Mouse (Mus musculus) liver, embryonic 15.5 days (tissue): ENCODE data around the gene Malsu1. TPM values are rescaled to one million over a fixed set of nuclear protein-coding genes. Genes with fewer than 3 reads are reported as not detected.

Source experiments
- ATAC-seq: fragments of 200-750 bp; cut with Nextera tagmentation; 2 replicates; pipeline ENCODE4 v1.8.0; 2017; ENCODE audit warnings: moderate number of reproducible peaks, mild to moderate bottlenecking, moderate library complexity; ENCODE audit not compliant: insufficient read depth
- H3K27ac ChIP-seq: fragments of 300-500 bp; sonication (generic); replicated peaks from 2 replicates; pipeline ENCODE4 v1.5.1; 2015; ENCODE audit warnings: mild to moderate bottlenecking, inconsistent platforms
- H3K27me3 ChIP-seq: fragments of 300-500 bp; sonication (generic); 2 replicates; pipeline ENCODE4 v1.6.1; 2015; ENCODE audit warnings: mild to moderate bottlenecking, inconsistent platforms
- H3K36me3 ChIP-seq: fragments of 300-500 bp; sonication (generic); replicated peaks from 2 replicates; pipeline ENCODE4 v1.6.1; 2015; ENCODE audit warnings: moderate library complexity, mild to moderate bottlenecking, inconsistent platforms
- H3K4me1 ChIP-seq: fragments of 300-500 bp; sonication (generic); replicated peaks from 2 replicates; pipeline ENCODE4 v1.6.1; 2015; ENCODE audit warnings: inconsistent platforms
- H3K4me2 ChIP-seq: fragments of 300-500 bp; sonication (generic); 2 replicates; pipeline ENCODE4 v1.6.1; 2015; ENCODE audit warnings: moderate library complexity, mild to moderate bottlenecking, inconsistent platforms
- H3K4me3 ChIP-seq: fragments of 300-500 bp; sonication (generic); replicated peaks from 2 replicates; pipeline ENCODE4 v1.5.1; 2015; ENCODE audit warnings: mild to moderate bottlenecking, inconsistent platforms
- H3K9ac ChIP-seq: fragments of 300-500 bp; sonication (generic); 2 replicates; pipeline ENCODE4 v1.6.1; 2015; ENCODE audit warnings: moderate library complexity, mild to moderate bottlenecking, inconsistent platforms
- H3K9me3 ChIP-seq: fragments of 300-500 bp; sonication (generic); replicated peaks from 2 replicates; pipeline ENCODE4 v1.6.1; 2016; ENCODE audit warnings: inconsistent platforms
- WGBS: fragments of 180-500 bp; shearing (Covaris S2); methylation state at CpG from one replicate; pipeline ENCODE4 v1.1.7; 2015; ENCODE audit warnings: mixed read lengths; ENCODE audit not compliant: insufficient replicate concordance; 5-methylcytosine and 5-hydroxymethylcytosine counted together
- polyA plus RNA-seq: library from polyadenylated mRNA; unstranded; fragments of >200 nt; fragmentation: Nextera tagmentation; extraction: Ambion mirVana; gene quantifications from 2 replicates; pipeline ENCODE4 v1.2.1, GENCODE M21; 2015

Gene Malsu1
- polyA plus RNA-seq, 1 experiment from 2014 or later = 33.3 TPM

DNA sequence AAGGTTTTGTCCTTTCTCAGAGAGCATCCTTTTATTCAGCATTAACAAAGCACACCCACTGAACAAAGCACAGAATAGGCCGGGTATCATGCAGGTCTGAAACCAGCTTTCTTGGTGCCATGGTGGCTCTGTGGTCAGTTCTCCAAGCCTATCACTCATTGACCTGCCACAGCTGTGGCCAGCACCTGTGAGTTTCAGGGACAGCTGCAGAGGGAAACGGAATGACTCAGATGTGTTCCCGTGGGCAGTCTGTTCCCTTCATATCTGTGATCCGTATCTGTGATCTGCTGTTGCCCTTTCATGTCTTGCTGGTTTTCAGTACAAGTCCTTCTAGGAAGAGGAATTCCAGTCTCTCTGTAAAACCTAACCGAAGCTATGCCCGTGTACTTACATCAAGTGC, 27.1 kb upstream of the Malsu1 start:
- no peak overlapping the region for H3K4me2 ChIP-seq
- H3K27ac ChIP-seq = no peak overlapping the region
- 0 out of 2 replicates have a peak, but pooled peaks cover 6% of the 10 kb centered on the region for H3K4me1 ChIP-seq
- H3K9me3 ChIP-seq = no peaks in the 10 kb centered on the region
- no peak overlapping the region for H3K4me3 ChIP-seq
- 60% methylated on average over 6 of the region's 6 CpGs for WGBS
- H3K27me3 ChIP-seq = no peaks in the 10 kb centered on the region
- ATAC-seq = no peak
- no peak overlapping the region for H3K9ac ChIP-seq
- H3K36me3 ChIP-seq = no peaks in the 10 kb centered on the region

DNA sequence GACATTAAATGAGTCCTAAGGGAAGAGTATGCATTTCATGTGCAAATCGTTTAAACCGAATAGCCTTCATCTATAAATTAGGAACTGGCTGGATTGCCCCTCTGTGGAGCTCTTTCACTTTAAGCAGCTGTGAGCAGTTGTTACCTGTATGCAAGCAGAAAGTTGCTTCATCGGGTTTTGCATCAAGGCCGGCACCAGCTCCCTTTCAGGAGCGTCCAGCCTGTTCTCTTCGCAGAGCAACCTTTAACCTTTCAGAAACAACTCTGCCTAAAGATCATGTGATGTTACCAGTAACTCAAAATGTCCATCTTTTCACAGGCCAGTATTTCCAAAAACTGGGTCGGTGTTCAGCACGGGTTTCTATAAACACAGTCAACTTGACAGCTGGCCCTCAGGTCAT, 26.6 kb upstream of the Malsu1 start:
- 60% methylated on average over 8 of the region's 8 CpGs for WGBS
- no peak overlapping the region for H3K4me2 ChIP-seq
- H3K27ac ChIP-seq = no peak overlapping the region
- no peak for ATAC-seq
- no peaks in the 10 kb centered on the region for H3K27me3 ChIP-seq
- H3K9me3 ChIP-seq = no peaks in the 10 kb centered on the region
- H3K4me3 ChIP-seq = no peak overlapping the region
- H3K9ac ChIP-seq = no peak overlapping the region
- no peaks in the 10 kb centered on the region for H3K36me3 ChIP-seq
- H3K4me1 ChIP-seq = 0 out of 2 replicates have a peak, but pooled peaks cover 6% of the 10 kb centered on the region

DNA sequence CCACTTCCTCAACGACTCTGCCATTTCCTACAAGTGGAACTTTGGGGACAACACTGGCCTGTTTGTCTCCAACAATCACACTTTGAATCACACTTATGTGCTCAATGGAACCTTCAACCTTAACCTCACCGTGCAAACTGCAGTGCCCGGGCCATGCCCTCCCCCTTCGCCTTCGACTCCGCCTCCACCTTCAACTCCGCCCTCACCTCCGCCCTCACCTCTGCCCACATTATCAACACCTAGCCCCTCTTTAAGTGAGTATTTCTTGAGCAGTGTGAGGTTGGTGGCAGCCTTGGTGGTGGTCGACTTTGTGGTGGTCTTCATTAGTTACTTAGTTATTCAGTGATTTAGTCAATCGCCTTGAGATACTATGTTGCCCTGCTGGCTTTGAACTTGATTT, 25.7 kb upstream of the Malsu1 start:
- Histone ChIP-seq H3K4me2 (no peak overlapping the region), H3K27me3 (no peaks in the 10 kb centered on the region), H3K4me1 (0 out of 2 replicates have a peak, but pooled peaks cover 6% of the 10 kb centered on the region), H3K9ac (no peak overlapping the region), H3K27ac (no peak overlapping the region), H3K36me3 (no peaks in the 10 kb centered on the region), H3K4me3 (no peak overlapping the region), H3K9me3 (no peaks in the 10 kb centered on the region)
- ATAC-seq = no peak
- WGBS = 57% methylated on average over 10 of the region's 10 CpGs

GRCm38 (mm10) chr6:49048395-49048794, 25.2 kb upstream of the Malsu1 start:
- 79% methylated on average over 10 of the region's 10 CpGs for WGBS
- no peaks in the 10 kb centered on the region for H3K9me3 ChIP-seq
- H3K27ac ChIP-seq = no peak overlapping the region
- no peak overlapping the region for H3K4me2 ChIP-seq
- no peaks in the 10 kb centered on the region for H3K36me3 ChIP-seq
- no peak for ATAC-seq
- no peak overlapping the region for H3K9ac ChIP-seq
- no peak overlapping the region for H3K4me3 ChIP-seq
- H3K4me1 ChIP-seq = 0 out of 2 replicates have a peak, but pooled peaks cover 6% of the 10 kb centered on the region
- no peaks in the 10 kb centered on the region for H3K27me3 ChIP-seq

- H3K4me3 ChIP-seq = no peak overlapping the region
- no peak overlapping the region for H3K4me2 ChIP-seq
- no peak for ATAC-seq
- H3K9ac ChIP-seq = no peak overlapping the region
- 0 out of 2 replicates have a peak, but pooled peaks cover 6% of the 10 kb centered on the region for H3K4me1 ChIP-seq
- H3K27me3 ChIP-seq = no peaks in the 10 kb centered on the region
- 39% methylated on average over 11 of the region's 11 CpGs for WGBS
- no peak overlapping the region for H3K27ac ChIP-seq
- no peaks in the 10 kb centered on the region for H3K36me3 ChIP-seq
- H3K9me3 ChIP-seq = no peaks in the 10 kb centered on the region
These were observed 22.8 kb upstream of the Malsu1 start for GRCm38 (mm10) chr6:49050677-49051410.

DNA sequence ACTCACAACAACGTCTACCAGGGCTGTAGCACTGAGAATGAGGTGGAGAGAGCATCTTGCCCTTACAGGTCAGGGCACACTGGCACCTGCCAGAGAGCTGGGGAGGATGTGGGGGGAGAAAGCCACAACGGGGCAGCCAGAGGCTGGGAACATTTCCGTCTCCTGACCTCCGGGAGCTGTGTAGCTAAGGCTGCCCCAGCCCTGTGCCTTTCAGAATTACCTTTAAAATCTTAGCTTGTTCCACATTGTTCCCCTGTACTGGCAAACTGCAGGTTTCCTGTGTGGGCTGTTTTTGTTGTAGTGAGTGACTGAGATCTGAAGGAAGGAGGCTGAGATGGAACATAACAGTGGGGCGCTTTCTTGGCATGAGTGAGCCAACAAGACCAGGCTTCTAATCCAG, 21.4 kb upstream of the Malsu1 start:
- Histone ChIP-seq H3K4me3 (no peak overlapping the region), H3K4me1 (0 out of 2 replicates have a peak, but pooled peaks cover 4% of the 10 kb centered on the region), H3K9ac (no peak overlapping the region), H3K9me3 (no peaks in the 10 kb centered on the region), H3K4me2 (no peak overlapping the region), H3K27me3 (no peaks in the 10 kb centered on the region), H3K36me3 (no peaks in the 10 kb centered on the region), H3K27ac (no peak overlapping the region)
- ATAC-seq = no peak
- 49% methylated on average over 5 of the region's 5 CpGs for WGBS

GRCm38 (mm10) chr6:49055256-49055733, 18.3 kb upstream of the Malsu1 start:
- WGBS = 54% methylated on average over 7 of the region's 7 CpGs
- ATAC-seq = no peak
- H3K27ac ChIP-seq = no peak overlapping the region
- no peak overlapping the region for H3K4me3 ChIP-seq
- H3K27me3 ChIP-seq = no peaks in the 10 kb centered on the region
- H3K36me3 ChIP-seq = no peaks in the 10 kb centered on the region
- H3K4me2 ChIP-seq = no peak overlapping the region
- H3K9ac ChIP-seq = no peak overlapping the region
- H3K4me1 ChIP-seq = no peaks in the 10 kb centered on the region
- H3K9me3 ChIP-seq = no peaks in the 10 kb centered on the region

- H3K9me3 ChIP-seq = no peaks in the 10 kb centered on the region
- H3K36me3 ChIP-seq = no peaks in the 10 kb centered on the region
- no peak overlapping the region for H3K27ac ChIP-seq
- no peaks in the 10 kb centered on the region for H3K4me1 ChIP-seq
- no peaks in the 10 kb centered on the region for H3K27me3 ChIP-seq
- 78% methylated on average over 9 of the region's 9 CpGs for WGBS
- no peak overlapping the region for H3K4me2 ChIP-seq
- H3K4me3 ChIP-seq = no peak overlapping the region
- no peak for ATAC-seq
- no peak overlapping the region for H3K9ac ChIP-seq
These were observed 17.6 kb upstream of the Malsu1 start for GRCm38 (mm10) chr6:49056009-49056408.

GRCm38 (mm10) chr6:49057053-49058021, 16.3 kb upstream of the Malsu1 start:
- H3K4me1 ChIP-seq = no peaks in the 10 kb centered on the region
- H3K9me3 ChIP-seq = no peaks in the 10 kb centered on the region
- no peak overlapping the region for H3K4me3 ChIP-seq
- H3K27ac ChIP-seq = no peak overlapping the region
- H3K4me2 ChIP-seq = no peak overlapping the region
- no peaks in the 10 kb centered on the region for H3K36me3 ChIP-seq
- H3K27me3 ChIP-seq = no peaks in the 10 kb centered on the region
- H3K9ac ChIP-seq = no peak overlapping the region
- 34% methylated on average over 8 of the region's 8 CpGs for WGBS
- no peak for ATAC-seq

GRCm38 (mm10) chr6:49068361-49068760, 5.2 kb upstream of the Malsu1 start:
- Histone ChIP-seq H3K4me2 (no peak overlapping the region), H3K27ac (no peak overlapping the region), H3K27me3 (no peaks in the 10 kb centered on the region), H3K36me3 (no peaks in the 10 kb centered on the region), H3K4me3 (no peak overlapping the region), H3K9ac (no peak overlapping the region), H3K9me3 (no peaks in the 10 kb centered on the region), H3K4me1 (no peaks in the 10 kb centered on the region; the same call in 1 of the 2 replicates)
- ATAC-seq = no peak
- 28% methylated on average over 3 of the region's 4 CpGs for WGBS

- Histone ChIP-seq H3K9ac (peak overlapping the region; percentile 88), H3K27ac (peak overlapping the region; percentile 72), H3K4me1 (peaks cover 21% of the 10 kb centered on the region), H3K27me3 (no peaks in the 10 kb centered on the region), H3K4me2 (peak overlapping the region; percentile 90), H3K4me3 (peak overlapping the region; percentile 95), H3K9me3 (no peaks in the 10 kb centered on the region), H3K36me3 (no peaks in the 10 kb centered on the region)
- WGBS = under 1% methylated on average over 19 of the region's 19 CpGs
- peak; percentile 58 for ATAC-seq
These were observed 509 bp downstream of the Malsu1 start for GRCm38 (mm10) chr6:49074117-49074490.
